Mouse (Mus musculus) adrenal gland, postnatal 10 days (tissue): ENCODE results near the gene Zfp541. TPM values are rescaled to one million over a fixed set of nuclear protein-coding genes. Genes with fewer than 3 reads are reported as not detected.

Experiments used
- DNase-seq: peaks from one replicate; pipeline ENCODE4 v3.0.0; 2021; ENCODE audit warnings: mixed read lengths
- total RNA-seq, 2 experiments: library from RNA; stranded (reverse); gene quantifications; 2 replicates each; pipeline ENCODE4 v1.2.3; 2021

Gene Zfp541
- total RNA-seq, 2 experiments from 2014 or later: 0.09 TPM

DNA sequence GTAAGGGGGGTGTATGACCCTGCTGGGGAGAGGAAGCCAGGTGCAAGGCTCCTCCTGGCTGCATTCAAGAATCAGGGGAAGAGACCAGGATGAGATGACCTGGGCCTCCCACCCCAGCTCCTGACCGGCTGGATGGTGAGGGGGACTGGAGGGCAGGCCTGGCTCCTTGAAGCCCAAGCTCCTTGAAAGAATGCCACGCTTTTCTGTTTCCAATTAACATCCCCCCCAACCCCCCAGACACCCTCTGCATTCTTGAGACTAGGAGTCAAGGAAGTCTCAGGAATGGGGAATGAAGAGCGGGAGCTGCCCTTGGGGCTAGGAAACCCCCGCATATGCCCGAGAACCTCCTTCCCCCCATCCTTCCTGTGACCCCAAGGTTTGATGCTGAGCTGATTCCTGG lies 17.1 kb upstream of the Zfp541 start:
- DNase-seq: no peak

DNA sequence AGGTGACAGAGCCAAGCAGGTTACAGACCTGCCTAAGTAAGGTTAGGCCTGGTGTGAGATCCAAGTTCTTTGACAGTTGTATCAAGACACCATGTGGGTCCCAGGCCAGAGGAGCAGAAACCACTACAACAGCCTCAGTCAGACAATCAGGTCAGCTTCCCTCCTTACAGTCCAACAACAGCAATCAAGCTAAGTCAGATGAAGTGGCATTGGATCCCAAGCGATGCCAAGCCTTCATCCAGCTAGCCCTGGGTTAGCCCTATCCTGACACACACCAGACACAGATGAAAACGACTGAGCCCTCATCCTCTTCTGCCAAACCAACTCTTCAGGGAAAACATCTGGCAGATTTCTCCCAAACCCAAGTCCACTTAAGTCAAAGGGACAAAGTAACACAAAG lies 16.1 kb upstream of the Zfp541 start:
- DNase-seq: no peak

DNA sequence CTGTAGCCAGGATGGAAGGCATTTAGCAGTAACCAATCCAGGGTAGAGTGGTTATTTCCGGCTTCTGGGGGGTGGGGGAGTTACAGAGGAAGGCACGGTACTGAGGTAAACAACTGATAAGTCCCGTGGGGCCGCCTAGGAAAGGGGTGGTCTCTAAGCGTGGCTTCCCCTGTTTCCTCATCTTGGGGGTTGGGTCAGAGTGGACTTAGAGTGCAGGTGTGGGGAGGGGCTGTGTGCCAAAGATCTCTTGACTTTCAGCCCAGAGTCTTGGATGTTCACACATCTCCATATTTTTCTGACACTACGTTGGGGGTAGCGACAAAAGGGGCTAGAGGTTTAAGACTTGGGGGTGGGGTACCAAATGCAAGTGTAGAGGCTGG lies 15.5 kb upstream of the Zfp541 start:
- DNase-seq: peak; percentile 63

DNA sequence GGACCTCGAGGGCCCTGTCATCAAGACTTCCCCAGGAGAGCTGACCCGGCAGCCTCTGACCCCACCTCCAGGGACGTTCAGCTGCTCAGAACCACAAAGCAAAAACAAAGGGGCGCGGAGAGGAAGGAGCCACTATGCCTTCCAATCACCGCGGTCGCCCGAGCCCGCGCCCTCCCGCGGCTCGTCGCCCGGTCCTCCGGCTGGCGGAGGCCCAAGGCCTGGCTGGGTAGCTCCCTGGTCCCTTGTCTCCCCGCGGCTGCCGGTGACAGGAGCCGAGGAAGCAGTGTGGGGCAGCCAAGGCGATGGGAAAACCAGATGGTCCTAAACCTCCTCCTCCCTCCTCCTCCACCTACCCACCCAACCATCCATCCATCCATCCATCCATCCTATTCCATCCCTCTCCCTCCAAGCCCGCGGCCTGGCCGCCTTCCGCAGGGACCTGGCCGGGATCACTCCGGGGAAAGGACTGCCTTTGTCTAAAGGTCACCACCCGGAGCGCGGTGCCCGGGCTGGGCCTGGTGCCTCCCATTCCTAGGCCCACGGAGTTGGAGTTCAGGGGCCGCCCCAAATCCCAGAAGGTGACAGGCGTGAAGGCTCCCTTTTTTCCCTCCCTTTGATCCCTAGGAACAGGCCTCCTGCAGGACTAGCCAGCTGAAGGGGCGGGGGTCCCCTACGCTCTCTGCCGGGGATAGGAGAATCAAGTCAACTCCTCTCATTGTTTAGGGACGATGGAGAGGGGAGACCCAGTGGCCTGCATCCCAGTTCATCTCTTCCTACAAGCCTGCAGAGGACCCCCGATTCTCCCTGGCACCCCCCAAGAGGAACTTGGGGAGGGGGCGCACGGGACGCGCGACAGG lies 14.9 kb upstream of the Zfp541 start:
- DNase-seq: peak; percentile 86

DNA sequence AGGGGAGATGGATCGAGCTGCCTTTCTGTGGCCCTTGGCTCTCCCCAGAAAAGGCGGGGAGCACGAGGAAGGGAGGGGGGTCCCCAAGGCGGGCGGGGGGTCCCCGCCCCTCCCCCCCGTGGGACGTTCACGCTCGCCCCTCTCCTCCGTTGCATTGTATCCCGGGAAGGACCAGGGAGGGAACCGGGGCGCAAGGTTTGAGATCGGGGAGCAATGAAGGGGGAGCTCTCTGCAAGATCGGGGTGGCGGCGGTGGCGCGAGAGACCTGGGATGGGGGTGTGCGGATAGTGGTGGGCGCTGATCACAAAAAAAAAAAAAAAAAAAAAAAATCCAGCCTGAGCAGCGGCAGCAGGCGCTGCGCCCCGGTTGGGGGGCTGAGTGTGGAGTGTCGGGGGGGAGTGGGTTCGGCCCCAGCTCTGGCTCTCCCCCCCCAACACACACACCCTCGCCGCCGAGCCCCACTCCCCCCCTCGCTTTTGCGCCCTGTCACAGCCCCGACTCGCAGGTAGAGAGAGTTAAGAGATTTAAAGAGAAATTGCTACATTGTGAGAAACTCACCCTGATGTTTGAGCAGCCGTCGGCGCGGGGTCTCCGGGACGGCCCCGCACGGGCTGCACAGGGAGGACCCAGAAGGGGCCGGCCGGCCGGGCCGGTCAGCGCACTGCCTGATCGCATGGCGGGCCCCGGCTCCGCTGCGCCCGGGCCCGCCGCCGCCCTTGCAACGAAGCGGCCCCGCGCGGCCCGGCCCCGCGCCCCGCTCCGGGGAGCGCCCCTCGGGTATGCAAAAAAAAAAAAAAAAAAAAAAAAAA lies 14.1 kb upstream of the Zfp541 start, which contains the start of gene Bicra:
Gene Bicra, minus strand, starts transcription at position 584 of the 809 bp plus-strand sequence.
- DNase-seq: peak; percentile 94

DNA sequence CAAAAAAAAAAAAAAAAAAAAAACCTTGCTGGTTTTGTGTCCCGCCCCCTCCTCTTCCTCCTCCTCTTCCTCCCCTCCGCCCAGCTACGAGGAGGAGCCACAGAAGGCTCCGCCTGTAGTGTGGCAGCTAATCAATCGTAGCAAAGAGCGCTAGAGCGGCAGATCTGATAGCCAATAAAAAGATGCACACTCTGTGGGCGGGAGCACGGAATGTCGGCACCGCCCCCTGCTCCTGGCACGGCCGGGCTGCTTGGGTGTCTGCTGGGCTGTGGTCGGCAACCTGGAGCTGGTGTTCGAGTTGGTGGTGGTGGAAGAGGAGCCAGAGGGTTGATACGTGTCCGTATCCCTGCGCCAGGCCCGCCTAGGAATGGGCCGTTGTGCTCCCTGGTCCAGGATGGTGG lies 13.4 kb upstream of the Zfp541 start:
- DNase-seq: peak; percentile 97

DNA sequence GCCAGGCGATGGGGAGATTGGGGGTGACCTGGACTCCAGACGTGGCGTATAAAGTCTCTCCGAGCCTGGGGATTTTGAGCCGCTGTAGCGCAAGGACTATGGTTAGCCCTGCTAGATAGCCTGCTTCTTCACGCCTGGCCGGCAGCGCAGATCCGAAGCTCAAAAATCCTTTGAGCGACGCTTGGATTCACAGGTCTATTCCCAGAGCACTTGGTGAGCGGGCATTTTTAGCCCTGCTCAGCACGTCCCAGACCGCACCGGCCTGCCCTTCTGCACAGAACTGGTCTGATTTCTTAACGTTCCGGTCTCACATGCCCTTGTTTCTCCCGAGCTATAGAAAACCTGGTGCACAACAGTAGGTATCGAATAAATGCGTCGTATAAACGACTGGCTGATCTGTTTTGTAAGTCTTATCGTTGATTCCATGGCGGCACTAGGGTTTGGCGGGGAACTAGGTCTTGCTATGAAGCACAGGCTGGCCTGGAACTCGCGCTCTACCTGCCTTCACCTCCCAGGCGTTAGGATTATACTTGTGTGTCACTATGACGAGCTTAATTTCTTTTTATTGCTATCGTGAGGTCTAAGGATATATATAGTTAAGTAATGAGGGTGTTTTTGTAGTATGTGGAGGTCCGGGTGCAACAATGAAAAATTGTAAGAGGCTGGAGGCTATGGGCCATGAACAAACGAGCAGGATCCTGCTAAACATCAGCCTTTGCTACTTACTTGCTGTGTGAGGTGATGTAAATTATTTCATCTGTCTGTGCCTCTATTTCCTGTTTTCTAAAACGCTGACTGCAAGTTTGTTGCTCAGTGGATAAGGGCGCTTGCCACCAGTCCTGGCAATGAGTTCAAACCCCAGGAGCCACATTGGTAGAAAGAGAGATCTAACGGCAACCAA lies 12.7 kb upstream of the Zfp541 start:
- DNase-seq: peak; percentile 47

DNA sequence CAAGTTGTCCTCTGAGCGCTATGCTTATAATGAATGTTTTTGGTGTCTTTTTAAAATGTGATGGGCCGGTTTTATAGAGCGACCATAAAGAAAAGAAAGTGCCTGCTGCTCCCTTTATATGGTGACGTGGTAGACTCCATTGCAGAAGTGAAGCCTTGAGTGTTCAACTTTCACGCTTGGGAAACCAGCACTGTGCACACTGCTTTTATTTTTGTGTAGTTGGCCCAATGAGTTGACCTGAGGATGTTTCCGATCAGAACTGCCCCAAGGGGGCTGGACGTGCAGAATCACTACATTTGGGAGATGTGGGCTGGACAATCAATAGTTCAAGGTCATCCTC lies 12.1 kb upstream of the Zfp541 start:
- DNase-seq: no peak

DNA sequence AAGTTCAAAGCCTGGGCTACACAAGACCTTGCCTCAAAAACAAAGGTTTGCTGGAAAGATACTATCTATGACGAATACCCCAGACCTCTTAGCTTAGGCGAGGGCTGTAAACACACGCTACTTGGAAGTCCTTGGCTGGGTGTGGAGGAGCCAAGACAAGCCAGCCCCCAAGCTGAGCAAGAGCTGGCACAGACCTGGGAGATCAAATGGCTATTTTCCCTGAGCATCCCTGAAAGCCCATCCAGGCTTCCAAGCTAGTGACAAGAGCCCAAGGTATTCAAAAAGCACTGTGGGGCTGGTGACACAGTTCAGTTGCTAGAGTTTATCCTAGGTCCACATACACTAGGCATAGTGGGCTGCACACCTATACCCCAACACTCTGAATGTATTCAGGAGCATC lies 11.0 kb upstream of the Zfp541 start:
- DNase-seq: no peak

DNA sequence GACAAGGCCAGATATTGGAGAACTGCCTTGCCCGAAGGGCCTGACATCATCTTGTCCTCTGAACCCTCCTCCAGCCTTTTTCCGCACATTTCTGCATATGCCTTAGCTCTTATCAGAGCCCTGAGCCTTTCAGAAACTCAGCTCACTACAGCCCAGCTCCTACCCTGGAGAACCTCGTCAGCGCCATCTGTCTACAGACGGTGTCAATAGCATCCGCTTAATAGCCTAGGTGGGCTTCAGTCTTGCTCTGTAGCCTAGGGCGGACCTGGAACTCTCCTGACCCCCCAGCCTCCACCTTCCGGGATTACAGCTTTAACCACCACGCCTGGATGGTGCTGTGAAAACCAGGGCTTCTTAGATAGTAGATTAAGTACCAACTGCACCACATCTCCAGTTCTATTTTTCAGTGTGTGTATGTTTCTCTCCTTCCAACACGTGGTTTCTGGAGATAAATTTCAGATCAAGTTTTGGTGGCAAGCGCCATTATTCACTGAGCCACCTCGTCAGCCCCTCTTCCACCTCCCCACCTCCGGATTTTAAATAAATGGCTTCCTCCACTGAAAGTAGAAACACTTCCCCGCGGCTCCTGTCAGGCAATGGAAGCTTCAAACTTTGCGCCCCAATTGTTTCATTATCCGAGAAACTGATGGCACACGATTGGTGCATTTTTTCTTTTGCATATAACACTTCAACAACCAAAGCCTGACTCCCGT lies 9.6 kb upstream of the Zfp541 start:
- peak; percentile 83 for DNase-seq

DNA sequence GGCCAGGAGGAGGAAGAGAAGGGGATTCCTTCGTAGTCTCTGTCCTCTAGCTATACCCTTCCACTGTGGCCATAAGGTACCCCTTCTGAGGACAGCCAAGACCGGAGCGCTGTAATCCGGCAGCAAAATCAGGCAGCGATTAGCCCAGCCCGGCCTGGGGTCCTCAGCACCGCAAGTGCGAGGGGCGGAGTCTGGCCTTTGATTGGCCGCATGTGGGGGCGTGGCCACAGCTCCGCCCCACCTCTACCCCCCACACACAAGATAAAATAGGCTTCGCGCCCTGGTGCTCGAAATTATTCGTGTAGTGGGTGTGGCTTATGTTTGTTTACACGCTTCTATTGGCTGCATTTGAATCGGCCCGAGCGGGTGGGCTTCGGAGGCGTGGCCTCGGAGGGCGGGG lies 8.9 kb upstream of the Zfp541 start:
- peak; percentile 97 for DNase-seq

DNA sequence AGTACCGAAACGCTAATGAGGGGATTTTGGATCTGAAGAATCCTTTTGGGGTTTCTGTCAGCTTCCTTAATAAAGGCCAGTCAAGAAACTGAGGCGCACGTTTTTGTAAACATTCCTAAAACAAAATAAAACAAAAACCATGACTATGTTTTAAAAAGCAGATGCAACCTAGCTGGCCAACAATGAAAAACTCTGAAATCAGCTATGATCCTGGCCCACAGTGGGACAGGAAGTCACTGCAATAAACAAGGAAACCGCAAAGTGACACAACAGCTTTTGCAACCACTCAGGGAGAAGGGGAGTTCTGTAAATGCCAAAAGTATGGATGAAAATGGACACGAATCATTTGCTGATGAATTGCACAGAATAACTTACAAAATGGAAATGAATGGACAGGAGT lies 8.5 kb upstream of the Zfp541 start:
- no peak for DNase-seq

DNA sequence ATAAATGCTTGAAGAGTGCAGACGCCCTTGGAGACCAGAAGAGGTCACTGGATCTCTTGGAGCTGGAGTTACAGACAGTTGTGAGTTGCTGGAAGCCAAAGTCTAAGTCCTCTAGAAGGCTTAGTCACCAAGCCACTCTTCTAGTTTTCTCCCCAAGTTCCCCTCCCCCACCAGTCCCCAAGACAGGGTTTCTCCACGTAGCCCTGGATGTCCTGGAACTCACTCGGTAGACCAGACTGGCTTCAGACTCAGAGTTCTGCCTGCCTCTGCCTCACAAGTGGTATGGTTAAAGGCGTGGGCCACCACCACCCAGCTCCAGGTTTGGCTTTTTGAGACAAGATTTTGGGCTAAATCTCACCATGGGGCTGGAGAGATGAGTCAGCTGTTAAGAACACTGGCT lies 6.6 kb upstream of the Zfp541 start:
- DNase-seq: no peak

DNA sequence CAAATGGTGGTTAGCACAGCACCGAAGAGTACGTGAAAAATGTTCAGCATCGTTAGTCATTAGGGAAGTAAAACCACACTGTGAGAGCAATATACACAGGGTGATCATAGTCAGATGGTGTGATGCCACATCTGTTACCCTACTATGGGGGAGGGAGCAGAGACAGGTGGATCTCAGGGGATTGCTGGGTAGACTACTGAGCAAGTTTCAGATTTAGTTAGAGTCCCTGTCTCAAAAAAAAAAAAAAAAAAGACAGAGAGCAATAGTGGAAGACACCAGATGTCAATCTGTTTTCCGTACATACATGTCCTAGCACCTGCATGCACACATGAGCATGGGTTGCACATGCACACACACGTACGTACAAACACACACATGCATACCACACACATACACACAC lies 5.9 kb upstream of the Zfp541 start:
- DNase-seq: no peak

DNA sequence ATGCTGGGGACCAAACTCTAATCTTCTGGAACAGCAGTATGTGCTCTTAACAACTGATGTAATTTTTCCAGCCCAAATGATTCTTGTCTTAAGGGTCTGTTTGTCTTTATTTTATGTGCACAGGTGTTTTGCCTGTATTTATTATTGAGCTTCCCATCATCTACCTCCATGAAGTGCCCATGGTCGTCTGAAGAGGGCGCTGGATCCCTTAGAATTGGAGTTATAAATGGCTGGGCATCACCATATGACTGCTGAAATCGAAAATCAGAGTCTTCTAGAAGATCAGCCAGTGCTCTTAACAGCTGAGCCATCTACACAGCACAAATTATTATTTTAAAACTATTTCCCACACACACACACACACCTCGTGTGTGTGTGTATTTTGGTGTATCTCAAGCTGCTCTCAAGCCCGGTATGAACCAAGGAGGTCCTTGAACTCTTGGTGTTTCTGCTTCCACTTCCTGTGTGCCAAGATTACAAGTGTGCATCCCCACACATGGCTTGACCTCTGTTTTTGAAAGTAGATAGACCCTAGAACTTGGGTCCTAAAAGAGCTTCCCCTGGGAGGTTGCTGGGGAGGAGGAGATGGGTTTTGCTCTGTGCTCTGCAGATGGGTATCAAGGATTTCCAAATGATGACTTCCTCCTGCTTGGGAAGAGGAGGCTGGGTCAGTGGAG lies 5.0 kb upstream of the Zfp541 start:
- peak; percentile 63 for DNase-seq

DNA sequence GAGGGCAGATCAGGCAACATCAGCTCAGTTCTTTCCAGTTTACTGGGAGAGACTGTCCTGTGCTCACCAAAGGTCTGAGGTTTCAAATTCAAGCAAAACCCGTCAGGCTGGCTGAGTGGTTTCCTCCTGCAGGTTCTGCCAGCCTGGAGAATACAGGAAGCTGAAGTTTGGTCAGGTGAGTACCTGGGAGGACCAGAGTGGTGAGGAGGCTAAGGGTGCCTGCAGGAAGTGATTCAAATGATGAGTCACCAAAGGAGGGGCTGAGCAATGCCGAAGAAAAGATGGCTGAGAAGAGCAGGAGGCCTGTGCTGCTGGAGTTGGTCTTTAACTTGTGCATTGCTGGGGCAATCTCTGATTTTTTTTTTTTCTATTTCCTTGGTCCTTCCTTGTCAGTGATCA lies 4.5 kb upstream of the Zfp541 start:
- DNase-seq: no peak

DNA sequence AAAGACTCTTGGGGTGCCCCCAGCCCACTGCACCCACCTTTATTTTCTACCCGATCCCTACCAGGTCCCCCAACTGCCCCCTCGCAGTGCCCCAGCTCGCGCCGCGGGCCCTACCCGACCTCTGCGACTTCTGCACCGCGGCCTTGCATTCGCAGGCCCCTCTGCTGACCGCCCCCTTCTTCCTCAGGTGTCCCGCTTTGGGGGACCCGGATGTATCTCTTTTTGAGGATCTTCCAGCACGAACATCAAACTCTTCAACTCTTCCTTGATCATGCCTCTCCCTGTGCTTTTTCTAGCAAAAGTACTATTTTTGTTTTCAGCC lies 446 bp downstream of the Zfp541 start:
- no peak for DNase-seq

DNA sequence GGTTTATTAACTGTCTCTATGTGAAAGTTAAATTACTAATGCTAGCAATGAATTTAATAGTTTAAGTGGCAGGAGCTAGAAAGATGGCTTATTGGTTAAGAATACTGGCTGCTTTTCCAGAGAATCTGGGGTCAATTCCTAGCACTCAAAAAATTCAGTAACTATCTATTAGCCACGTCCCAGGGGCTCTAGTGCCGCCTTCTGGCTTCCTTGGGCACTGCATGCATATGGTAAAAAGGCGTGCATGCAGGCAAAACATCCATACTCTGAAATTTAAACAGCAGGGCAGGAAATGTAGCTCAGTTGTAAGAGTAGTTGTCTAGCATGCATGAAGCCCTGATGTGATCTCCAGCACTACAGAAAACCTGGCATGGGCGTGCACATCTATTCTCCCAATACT lies 1.9 kb downstream of the Zfp541 start:
- no peak for DNase-seq

DNA sequence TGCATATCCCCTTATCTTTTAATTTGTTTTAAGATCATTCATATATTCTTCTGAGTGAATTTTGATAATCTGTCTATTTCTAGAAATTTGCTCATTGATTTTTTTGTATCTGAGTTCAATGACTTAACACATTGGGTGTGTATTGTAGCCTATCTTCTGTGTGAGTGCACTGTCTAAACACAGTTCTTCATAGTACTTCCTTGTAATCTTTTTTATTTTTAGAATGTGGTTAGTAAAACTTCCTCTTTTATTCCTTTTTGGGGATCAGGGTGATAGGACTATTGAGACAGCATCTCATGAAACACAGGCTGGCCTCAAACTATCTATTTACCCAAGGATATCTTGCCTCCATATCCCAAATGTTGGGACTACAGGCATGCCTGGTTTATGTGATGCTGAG lies 9.2 kb downstream of the Zfp541 start:
- no peak for DNase-seq

DNA sequence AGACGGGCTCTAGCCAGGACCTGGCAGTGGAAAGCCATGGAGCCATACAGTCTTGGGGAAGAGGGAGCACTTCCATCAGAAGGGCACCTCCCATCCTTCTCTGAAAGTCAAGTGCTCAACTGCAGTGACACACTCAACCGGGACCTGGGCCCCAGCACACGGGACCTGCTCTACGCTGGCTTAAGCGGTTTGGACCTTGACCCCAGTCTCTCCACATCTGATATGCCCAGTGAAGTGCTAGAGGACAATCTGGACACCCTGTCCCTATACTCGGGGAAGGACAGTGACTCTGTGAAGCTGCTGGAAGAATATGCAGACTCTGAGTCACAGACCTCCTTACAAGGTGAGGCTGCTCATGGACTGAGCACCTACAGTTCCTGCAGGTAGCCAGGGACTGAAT lies 10.3 kb downstream of the Zfp541 start:
- DNase-seq: no peak

DNA sequence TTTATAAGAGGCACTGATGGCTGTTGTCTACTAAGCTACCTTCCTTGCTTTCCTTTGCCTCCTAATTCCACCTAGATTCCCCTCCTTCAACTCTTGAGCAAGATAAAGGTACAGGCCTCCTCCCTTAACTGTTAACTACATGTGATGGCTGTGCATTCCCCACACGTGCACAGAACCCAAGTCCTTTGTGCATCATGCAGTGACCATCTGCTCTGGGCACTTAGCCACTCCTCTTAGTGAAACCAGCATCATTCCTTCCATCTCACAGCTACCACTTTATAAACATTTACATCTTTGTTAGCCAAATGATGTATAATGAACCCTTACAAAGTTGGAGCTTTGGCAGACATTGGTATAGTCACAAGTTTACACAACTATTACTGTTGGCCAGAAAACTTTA lies 18.3 kb downstream of the Zfp541 start:
- no peak for DNase-seq

DNA sequence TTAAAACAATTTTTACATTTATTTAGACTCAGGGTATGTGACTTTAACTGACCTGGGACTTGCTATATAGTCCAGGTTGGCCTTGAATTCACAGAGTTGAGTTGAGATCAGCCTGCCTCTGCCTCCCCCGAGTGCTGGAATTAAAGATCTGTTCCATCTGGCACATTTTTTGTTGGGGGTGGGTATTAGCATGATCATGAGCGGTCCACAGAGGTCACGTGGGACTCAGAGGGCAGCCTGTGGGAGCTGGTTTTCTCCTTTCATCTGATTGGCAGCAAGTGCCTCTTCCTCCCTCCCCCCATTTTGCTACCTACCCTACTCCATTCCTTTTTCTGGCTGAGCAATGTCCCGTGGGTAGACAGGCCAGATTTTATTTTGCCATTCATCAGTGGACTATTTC lies 19.0 kb downstream of the Zfp541 start:
- no peak for DNase-seq
